Mouse (Mus musculus) layer of hippocampus, adult 2 months (tissue): ENCODE measurements around the gene Olfr1020. TPM values are rescaled to one million over a fixed set of nuclear protein-coding genes. Genes with fewer than 3 reads are reported as not detected.

Experiments
- DNase-seq, 2 experiments: peaks; one replicate each; pipeline ENCODE4 v3.0.0; 2022; ENCODE audit warnings: low spot score in 2 of 2
- H3K27ac ChIP-seq: fragments of 200-600 bp; 2 replicates; pipeline ENCODE4 v1.8.1; 2022
- H3K4me3 ChIP-seq: fragments of 200-600 bp; 2 replicates; pipeline ENCODE4 v1.8.1; 2022; ENCODE audit warnings: mild to moderate bottlenecking
- CTCF ChIP-seq: fragments of 200-600 bp; conservative IDR thresholded peaks from 2 replicates; pipeline ENCODE4 v1.8.1; 2022; ENCODE audit warnings: antibody characterized with exemption, mild to moderate bottlenecking, moderate library complexity
- long read RNA-seq, 2 experiments: library from polyadenylated mRNA; stranded (forward); transcript quantifications; one replicate each; pipeline ENCODE4 v2.0.0; 2021; ENCODE audit warnings: borderline mapping rate in 2 of 2
- total RNA-seq, 2 experiments: library from RNA; stranded (reverse); gene quantifications; 2 replicates each; pipeline ENCODE4 v1.2.3; 2021

Gene Olfr1020
- not detected for total RNA-seq
- long read RNA-seq, experiment 1 = 0 reads
- long read RNA-seq, experiment 2 = 0 reads

GRCm38 (mm10) chr2:85846730-85847129 is at the start of gene Olfr1020:
TSS of gene Olfr1020 (plus strand) at chr2:85847030.
- no peak for TF ChIP-seq CTCF
- Histone ChIP-seq H3K4me3 (no peak within 1 kb of the TSS), H3K27ac (no peak within 1 kb of the TSS)
- DNase-seq = no peak

GRCm38 (mm10) chr2:85802444-85802843 is 44.4 kb upstream of the Olfr1020 start, which contains the start of gene Olfr1016:
TSS of gene Olfr1016 (minus strand) at chr2:85802544.
- no peak for TF ChIP-seq CTCF
- H3K4me3 ChIP-seq = no peak within 1 kb of the TSS
- H3K27ac ChIP-seq = no peak within 1 kb of the TSS
- no peak for DNase-seq

- Histone ChIP-seq H3K27ac (no peak overlapping the region), H3K4me3 (no peak overlapping the region)
- DNase-seq = no peak
- no peak for TF ChIP-seq CTCF
These were observed 42.3 kb upstream of the Olfr1020 start for GRCm38 (mm10) chr2:85804501-85804900.

DNA sequence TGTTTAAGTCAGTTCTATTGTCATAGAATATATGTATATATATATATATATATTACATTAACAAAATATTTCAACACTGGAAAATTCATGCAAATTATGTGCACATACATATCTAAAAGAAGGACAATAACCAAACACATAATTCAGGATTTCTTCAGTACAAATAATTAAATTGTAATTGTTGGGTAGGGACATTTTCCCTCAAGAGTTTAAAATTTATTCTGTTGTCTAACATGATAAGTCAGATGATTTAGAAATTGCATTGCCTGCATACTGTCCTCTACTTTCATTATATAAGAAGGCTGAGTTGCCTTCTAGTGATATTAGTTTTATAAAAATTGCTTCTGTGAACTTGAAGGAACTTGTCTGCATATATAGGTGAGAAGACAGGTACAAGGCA is 28.7 kb upstream of the Olfr1020 start, which contains the start of gene Olfr1018:
Olfr1018 (plus strand) TSS at position 301 of the 400 bp plus-strand sequence.
- no peak for TF ChIP-seq CTCF
- Histone ChIP-seq H3K27ac (no peak within 1 kb of the TSS), H3K4me3 (no peak within 1 kb of the TSS)
- DNase-seq = no peak

GRCm38 (mm10) chr2:85845383-85845782 is 1.4 kb upstream of the Olfr1020 start, which contains the start of gene Olfr1019:
TSS of gene Olfr1019 (minus strand) at chr2:85845483.
- DNase-seq = no peak
- no peak for TF ChIP-seq CTCF
- Histone ChIP-seq H3K4me3 (no peak within 1 kb of the TSS), H3K27ac (no peak within 1 kb of the TSS)

GRCm38 (mm10) chr2:85868294-85868693 is 21.5 kb downstream of the Olfr1020 start, which contains the start of gene Olfr1022:
TSS of gene Olfr1022 (plus strand) at chr2:85868594.
- H3K4me3 ChIP-seq = no peak within 1 kb of the TSS
- H3K27ac ChIP-seq = no peak within 1 kb of the TSS
- DNase-seq = no peak
- no peak for TF ChIP-seq CTCF

GRCm38 (mm10) chr2:85885340-85885739 is 38.5 kb downstream of the Olfr1020 start, which contains the start of gene Olfr1023:
TSS of gene Olfr1023 (plus strand) at chr2:85885640.
- no peak within 1 kb of the TSS for H3K27ac ChIP-seq
- no peak for TF ChIP-seq CTCF
- DNase-seq = no peak
- H3K4me3 ChIP-seq = no peak within 1 kb of the TSS

Other genes with a start within 250 kb of the Olfr1020 start
- not detected for gene Olfr1000, start 235.1 kb upstream of the Olfr1020 start, total RNA-seq
- not detected for gene Olfr1002, start 196.3 kb upstream of the Olfr1020 start, total RNA-seq
- not detected for gene Olfr154, start 182.6 kb upstream of the Olfr1020 start, total RNA-seq
- not detected for gene Olfr1006, start 168.3 kb upstream of the Olfr1020 start, total RNA-seq
- not detected for gene Olfr1008, start 157.6 kb upstream of the Olfr1020 start, total RNA-seq
- not detected for gene Olfr1009, start 131.6 kb upstream of the Olfr1020 start, total RNA-seq
- not detected for gene Olfr1012, start 84.3 kb upstream of the Olfr1020 start, total RNA-seq
- not detected for gene Olfr1013, start 79.9 kb upstream of the Olfr1020 start, total RNA-seq
- gene Olfr1014, start 74.3 kb upstream of the Olfr1020 start, total RNA-seq = not detected
- not detected for gene Olfr1015, start 65.0 kb upstream of the Olfr1020 start, total RNA-seq
- not detected for gene Olfr1016, start 44.5 kb upstream of the Olfr1020 start, total RNA-seq
- gene Olfr1018, start 28.6 kb upstream of the Olfr1020 start, total RNA-seq = not detected
- not detected for gene Olfr1019, start 1.5 kb upstream of the Olfr1020 start, total RNA-seq
- not detected for gene Olfr1022, start 21.6 kb downstream of the Olfr1020 start, total RNA-seq
- gene Olfr1023, start 38.6 kb downstream of the Olfr1020 start, total RNA-seq = not detected
- gene Olfr1024, start 58.0 kb downstream of the Olfr1020 start, total RNA-seq = not detected
- not detected for gene Olfr1025-ps1, start 68.2 kb downstream of the Olfr1020 start, total RNA-seq
- not detected for gene Olfr1026, start 74.5 kb downstream of the Olfr1020 start, total RNA-seq
- gene Olfr1028, start 103.4 kb downstream of the Olfr1020 start, total RNA-seq = under 1 TPM in 1 of 2 experiments, not detected in 1; 0.10 TPM
- gene Olfr1029, start 126.9 kb downstream of the Olfr1020 start, total RNA-seq = not detected
- gene Olfr1030, start 132.2 kb downstream of the Olfr1020 start, total RNA-seq = not detected
- not detected for gene Olfr1031, start 143.3 kb downstream of the Olfr1020 start, total RNA-seq
- gene Olfr1032, start 158.5 kb downstream of the Olfr1020 start, total RNA-seq = not detected
- gene Olfr1033, start 173.6 kb downstream of the Olfr1020 start, total RNA-seq = not detected
- not detected for gene Olfr1034, start 198.8 kb downstream of the Olfr1020 start, total RNA-seq
- gene Olfr1036, start 227.0 kb downstream of the Olfr1020 start, total RNA-seq = not detected
- not detected for gene Olfr1037, start 240.4 kb downstream of the Olfr1020 start, total RNA-seq